Mouse (Mus musculus) ovary, adult 18-20 months (tissue): ENCODE measurements around the gene Bcas3.

Source experiments
- DNase-seq: peaks from one replicate; pipeline ENCODE4 v3.0.0; 2022; ENCODE audit warnings: low spot score, mixed read lengths

Gene Bcas3

GRCm38 (mm10) chr11:85352539-85353380, at the start of gene Bcas3:
Gene Bcas3, plus strand, starts transcription at chr11:85353167.
- peak; percentile 99 for DNase-seq

- no peak for DNase-seq
These were observed 46.2 kb upstream of the Bcas3 start for GRCm38 (mm10) chr11:85306577-85307260.

DNA sequence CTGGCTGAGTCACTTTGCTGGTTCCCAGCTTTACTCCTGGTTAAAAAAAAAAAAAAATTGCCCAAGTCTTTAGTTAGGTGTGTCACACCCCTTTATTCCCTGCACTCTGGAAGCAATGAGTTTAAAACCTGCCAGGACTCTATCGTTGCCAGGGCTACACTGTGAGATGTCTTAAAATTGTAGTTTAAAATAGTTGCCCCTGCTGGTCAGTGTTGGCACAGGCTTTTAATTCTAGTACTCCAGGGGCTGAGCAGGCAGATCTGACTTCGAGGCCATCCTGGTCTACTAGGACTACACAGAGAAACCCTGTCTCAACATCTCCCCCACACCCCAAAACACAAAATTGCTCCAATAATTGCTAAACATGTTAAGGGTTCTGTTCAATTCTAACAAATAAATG, 44.2 kb upstream of the Bcas3 start:
- no peak for DNase-seq

DNA sequence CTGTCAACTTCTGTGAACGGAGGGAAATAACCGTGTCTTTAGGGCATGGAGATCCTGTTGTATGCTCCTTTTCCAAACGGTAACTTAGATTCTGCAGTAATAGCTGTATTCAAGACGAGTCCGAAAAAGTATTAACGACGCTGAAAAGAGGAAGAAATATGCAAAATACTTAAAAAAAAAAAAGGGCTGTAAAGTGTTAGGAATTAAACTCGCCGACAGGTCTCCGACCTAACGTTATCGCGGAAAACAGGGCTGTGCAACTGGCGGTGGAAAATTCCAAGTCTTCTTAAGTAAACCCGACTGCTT, 42.6 kb upstream of the Bcas3 start:
- DNase-seq, result no peak

DNA sequence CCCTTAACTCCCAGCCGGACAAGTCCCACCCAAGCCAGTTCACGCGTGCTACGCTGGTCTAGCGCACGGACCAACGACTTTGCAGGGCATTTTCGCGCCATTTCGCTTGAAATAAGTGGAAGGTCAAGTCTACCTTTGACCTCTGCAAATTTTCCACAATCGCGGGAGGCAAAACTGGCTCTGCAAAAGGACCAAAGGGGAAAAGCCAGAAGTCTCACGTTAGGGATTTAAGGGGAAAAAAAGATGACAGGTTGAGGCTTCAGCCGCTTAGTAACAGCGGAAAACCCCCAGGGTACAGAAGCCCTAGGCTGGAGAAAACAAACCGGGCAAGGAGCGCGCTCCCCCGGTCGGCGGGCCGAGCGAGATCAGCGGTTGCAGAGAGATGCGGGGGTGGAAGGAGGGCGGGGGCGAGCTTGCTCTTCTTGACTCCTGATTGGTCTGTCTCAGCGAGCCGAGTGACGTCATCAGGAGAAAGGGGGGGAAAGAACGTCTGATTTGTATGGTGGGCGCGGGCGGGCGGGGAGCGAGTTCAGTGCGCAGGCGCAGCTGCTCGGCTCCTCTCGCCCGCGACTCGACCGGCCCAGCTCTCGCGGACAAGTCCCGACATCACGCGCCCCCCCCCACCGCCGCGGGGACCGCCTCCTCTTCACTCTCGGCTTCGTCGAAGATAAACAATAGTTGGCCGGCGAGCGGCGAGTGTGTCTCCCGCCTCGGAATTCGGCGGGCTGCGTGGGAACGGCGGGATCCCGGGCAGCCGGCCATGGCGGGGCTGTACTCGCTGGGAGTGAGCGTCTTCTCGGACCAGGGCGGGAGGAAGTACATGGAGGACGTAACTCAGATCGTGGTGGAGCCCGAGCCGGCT, 42.0 kb upstream of the Bcas3 start, which contains the start of gene Ppm1d:
Gene Ppm1d (plus strand): TSS at position 532 of the 862 bp plus-strand sequence.
- peak; percentile 96 for DNase-seq

DNA sequence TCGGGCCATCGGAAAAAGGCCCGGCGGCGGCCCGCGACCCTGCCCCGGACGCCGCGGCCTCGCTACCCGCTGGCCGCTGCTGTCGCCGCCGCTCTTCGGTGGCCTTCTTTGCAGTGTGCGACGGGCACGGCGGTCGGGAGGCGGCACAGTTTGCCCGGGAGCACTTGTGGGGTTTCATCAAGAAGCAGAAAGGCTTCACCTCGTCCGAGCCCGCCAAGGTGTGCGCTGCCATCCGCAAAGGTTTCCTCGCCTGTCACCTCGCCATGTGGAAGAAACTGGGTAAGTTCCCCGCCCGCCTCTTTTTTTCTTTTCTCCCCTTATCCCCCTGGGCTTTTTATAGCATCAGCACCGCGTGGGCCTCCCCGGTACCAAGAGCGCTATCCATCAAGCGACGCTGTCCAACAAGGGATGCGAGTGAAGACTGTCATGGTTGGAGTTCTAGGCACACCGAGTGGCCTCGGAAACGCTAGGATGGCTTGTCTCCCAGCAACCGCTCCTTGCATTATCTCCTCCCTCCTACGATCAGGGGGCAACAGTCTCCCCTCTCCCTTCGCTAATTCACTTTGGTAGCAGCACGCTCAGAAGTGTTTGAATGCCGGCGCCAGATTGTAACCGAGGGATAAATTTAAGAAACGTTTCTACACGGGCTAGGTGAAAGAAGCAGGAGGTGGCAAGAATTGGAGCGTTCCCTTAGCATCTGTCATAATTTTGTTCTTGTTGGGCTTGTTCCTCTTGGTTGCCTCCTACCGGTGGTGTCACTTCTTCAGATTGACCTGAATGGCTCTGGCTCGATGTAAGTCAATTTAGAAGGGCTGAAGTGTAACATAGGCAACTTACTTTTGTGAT, 41.1 kb upstream of the Bcas3 start:
- no peak for DNase-seq

DNA sequence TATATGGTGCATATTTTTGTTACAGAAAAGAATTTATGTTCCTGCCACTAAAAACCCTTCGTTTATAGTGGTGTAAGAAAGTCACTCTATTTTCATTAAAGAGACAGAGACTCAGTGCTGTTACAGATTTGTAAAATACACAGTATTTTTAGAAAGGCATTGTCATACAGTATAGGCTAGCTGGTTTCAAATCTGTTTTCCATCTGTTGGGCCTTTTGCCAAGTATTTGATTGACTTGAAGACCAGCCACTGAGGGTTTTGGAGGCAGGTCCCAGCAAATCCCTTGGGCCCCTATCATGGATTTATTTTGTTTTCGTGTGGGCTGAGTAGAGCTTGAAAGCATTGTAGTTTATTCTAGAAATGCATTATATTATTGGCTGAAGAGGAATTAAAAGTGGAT, 40.1 kb upstream of the Bcas3 start:
- no peak for DNase-seq

GRCm38 (mm10) chr11:85313361-85313760, 39.6 kb upstream of the Bcas3 start:
- DNase-seq, result no peak

- no peak for DNase-seq
These were observed 29.2 kb upstream of the Bcas3 start for GRCm38 (mm10) chr11:85323567-85324330.

- no peak for DNase-seq
These were observed 24.2 kb upstream of the Bcas3 start for GRCm38 (mm10) chr11:85328717-85329116.

DNA sequence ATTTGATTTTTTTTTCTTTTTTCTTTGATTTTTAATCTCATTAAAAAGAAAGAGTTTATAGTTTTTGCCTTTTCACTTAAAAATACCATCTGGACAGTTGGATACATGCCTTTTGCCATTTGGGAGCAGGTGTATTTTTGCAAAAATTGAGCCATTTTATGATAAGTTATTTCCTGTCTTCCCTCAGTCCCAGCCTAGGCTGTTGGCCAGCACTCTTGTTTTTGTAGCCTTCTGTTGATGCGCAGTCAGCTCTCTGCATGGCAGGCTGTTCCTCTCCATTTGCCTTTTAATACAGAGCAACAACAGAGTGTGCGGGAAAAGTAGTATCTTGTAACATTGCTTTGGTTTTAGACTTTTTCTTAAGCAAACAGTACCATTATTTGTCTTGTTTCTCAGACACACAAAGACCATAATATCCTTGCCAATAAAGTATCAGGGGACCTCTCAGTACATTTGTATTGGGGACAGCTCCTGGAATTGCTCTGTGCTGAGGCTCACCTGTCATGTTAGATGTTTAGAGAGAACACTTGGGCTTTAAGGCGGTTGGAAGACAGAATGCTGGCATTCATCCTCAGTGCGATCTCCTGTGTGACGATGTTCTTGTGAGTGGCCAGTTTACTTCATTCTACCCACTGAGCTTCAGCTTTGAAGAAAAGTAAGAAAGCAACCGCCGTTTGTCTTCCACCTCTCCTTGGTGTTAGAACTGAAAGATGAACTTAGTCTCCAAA, 23.6 kb upstream of the Bcas3 start:
- DNase-seq, result no peak

GRCm38 (mm10) chr11:85334778-85335177, 18.2 kb upstream of the Bcas3 start:
- DNase-seq, result no peak

DNA sequence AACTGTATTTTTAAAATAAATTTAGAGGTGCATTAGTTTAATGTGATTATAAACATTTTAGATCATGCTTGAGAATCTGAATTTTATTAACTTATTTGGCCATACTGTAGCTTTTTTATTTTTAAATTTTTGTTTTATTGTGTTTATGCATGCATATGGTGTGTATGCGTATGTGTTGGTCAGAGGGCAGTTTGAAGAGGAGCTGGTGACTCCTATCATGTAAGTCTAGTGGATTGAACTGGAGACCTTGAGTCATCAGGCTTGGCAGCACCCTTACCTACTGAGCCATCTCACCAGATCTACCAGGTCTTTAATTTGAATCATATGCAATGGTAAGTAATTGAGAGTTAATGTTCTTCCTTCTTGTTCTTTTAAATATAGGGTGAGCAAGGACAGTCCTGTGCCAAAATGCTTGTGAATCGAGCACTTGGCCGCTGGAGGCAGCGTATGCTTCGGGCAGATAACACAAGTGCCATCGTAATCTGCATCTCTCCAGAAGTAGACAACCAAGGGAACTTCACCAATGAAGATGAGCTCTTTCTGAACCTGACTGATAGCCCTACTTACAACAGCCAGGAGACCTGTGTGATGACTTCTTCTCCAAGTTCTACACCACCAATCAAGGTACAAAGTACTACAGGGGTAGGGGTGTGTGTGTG, 13.7 kb upstream of the Bcas3 start:
- no peak for DNase-seq

GRCm38 (mm10) chr11:85340070-85340616, 12.8 kb upstream of the Bcas3 start:
- no peak for DNase-seq

DNA sequence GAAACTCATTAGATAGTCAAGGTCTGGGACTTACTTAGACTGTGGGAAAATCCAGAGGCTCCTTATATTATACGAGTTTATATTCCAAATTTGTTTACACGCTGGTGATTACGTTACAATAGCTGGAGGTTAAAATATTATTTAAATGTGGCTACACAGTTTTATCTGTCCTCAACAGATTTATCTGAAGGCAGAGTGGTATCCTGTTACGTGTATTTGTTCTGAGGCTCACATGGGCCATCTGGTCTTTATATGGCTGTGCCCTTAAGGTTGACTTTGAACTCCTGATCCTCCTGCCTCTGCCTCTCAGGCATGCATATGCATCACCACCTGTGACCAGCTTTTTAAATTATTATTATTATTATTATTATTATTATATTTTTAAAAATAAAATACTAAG, 852 bp downstream of the Bcas3 start:
- no peak for DNase-seq

DNA sequence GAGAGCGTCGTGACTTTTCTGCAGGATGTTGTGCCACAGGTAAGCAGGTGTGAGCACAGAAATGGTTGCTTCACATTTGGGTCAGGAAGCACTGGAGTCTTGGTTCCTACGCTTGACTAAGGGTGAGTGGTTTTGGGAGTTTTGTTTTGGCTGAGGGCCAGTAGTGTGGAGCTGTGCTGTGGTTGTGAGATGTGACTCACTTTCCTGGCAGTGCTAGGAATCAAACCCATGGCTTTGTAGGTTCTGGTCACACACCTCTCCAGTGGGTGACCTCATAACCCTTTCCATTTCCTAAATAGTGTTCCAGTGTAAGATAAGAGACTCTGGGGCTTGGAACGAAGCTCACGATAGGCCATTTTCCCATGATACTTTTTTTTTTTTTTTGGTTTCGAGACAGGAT, 6.7 kb downstream of the Bcas3 start:
- DNase-seq, result no peak

GRCm38 (mm10) chr11:85361621-85362020, 8.7 kb downstream of the Bcas3 start:
- DNase-seq, result no peak

DNA sequence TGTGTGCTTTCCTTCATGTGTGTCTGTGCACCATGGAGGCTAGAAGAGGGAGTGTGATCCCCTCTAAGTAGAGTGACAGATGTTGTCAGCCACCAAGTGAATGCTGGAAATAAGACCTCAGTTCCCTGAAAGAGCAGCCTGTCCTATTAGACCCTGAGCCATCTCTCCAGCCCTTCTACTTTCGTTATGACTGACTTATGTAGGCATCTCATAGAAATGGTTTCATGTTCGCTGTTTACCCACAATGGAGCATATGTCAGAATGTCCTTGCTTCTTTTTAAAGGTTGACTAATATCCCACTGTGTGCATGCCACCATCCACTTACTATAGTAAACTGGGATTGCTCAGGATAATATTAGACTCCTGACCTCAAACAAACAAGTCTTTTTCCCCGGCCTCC, 13.2 kb downstream of the Bcas3 start:
- DNase-seq, result no peak

- no peak for DNase-seq
These were observed 14.9 kb downstream of the Bcas3 start for GRCm38 (mm10) chr11:85367823-85368222.
